Mouse (Mus musculus) central nervous system, embryonic 11.5 days (tissue): ENCODE data around the gene Med20. TPM values are rescaled to one million over a fixed set of nuclear protein-coding genes. Genes with fewer than 3 reads are reported as not detected.

Experiments used
- polyA plus RNA-seq: library from polyadenylated mRNA; depleted of rRNA; stranded (reverse); fragments of >200 nt; gene quantifications from 2 replicates; pipeline ENCODE4 v1.2.3, GENCODE M21; 2012; rRNA removed

Gene Med20
- 47.8 and 57.1 TPM in 2 replicates for polyA plus RNA-seq

DNA sequence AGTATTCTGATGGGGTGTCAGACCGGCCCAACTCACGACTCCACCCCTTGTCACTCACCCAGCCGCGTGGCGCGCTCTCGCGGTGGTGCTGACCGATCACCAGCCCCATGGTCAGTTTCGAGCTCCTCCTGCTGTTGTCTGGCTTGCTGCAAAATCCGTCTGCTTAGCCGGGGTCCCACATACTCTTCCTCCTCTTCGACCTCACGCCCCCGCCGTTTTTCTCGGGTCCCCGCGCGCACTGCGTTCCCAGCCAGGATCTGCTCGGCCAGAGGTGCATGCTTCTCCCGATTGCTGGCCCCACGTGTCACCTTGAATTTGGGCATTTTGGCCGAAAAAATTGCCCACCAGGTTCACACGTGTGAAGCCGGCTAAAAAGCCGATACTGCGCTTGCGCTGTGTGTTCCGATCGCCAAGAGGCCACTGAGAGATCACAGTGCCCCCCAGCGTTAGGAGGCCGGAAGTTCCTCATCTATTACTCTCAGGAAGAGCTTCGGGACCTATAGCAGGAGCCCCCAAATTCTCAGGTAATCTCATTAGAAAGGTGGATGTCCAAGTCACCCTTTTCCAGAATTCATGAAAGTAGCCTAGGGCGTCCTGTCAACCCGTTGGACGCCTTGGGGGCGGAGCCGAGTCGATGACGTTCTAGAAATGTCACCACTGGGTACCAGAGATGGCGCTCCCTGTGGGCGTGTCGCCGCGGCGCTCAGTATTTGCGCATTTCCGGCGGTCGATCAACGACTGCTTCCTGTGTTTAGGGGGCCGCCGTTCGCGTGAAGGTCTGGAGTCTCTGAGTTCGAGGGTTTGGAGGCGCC lies at the start of gene Med20, which contains the start of the genes Bysl and Gm20517:
Med20 (plus strand) TSS at position 734 of the 812 bp plus-strand sequence.
Bysl (minus strand) TSS at position 644 of the 812 bp plus-strand sequence.
Gm20517 (plus strand) TSS at position 741 of the 812 bp plus-strand sequence.

DNA sequence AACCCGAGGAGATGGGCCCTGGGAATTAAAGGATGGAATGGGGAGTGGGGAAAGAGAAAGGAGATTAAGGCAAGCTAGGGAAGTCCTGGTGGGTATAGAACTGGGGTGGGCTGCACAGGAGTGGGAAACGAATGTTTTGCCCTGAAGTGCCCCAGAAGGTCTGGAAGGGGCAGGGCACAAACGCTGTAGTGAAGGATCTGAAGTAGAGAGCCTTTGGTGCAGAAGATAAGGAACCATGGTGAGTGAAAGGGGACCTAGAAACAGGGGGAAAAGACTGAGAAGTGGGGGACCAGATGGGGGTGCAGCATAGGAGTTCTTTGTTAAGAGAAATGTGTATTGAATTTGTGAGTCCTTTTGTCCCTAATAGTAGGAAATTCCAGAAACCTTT lies 19.3 kb downstream of the Med20 start, which contains the start of gene Usp49:
Usp49 (plus strand) TSS at position 13 of the 388 bp plus-strand sequence.

Other genes starting within 250 kb of the Med20 start
- gene Mrps10, start 242.7 kb upstream of the Med20 start, polyA plus RNA-seq, result 49.7 and 55.2 TPM in 2 replicates
- 1.1 and 1.3 TPM in 2 replicates for gene Guca1b, start 226.2 kb upstream of the Med20 start, polyA plus RNA-seq
- gene Guca1a, start 211.0 kb upstream of the Med20 start, polyA plus RNA-seq, result 0.99 and 2.2 TPM in 2 replicates
- gene AI661453, start 175.0 kb upstream of the Med20 start, polyA plus RNA-seq, result 0.60 and 0.67 TPM in 2 replicates
- 0.05 and 0.15 TPM in 2 replicates for gene 1700001C19Rik, start 174.2 kb upstream of the Med20 start, polyA plus RNA-seq
- 47.4 and 48.0 TPM in 2 replicates for gene Taf8, start 109.3 kb upstream of the Med20 start, polyA plus RNA-seq
- gene Ccnd3, start 106.5 kb upstream of the Med20 start, polyA plus RNA-seq, result 194 and 197 TPM in 2 replicates
- 23.2 and 24.1 TPM in 2 replicates for gene Bysl, start 90 bp upstream of the Med20 start, polyA plus RNA-seq
- 2.2 and 4.3 TPM in 2 replicates for gene Gm20517, start within 50 bp of the Med20 start, polyA plus RNA-seq
- gene Usp49, start 19.1 kb downstream of the Med20 start, polyA plus RNA-seq, result 21.1 and 27.6 TPM in 2 replicates
- 104 and 158 TPM in 2 replicates for gene Tomm6, start 76.8 kb downstream of the Med20 start, polyA plus RNA-seq
- 18.9 and 19.9 TPM in 2 replicates for gene Frs3, start 77.4 kb downstream of the Med20 start, polyA plus RNA-seq
- gene Gm21981, start 82.9 kb downstream of the Med20 start, polyA plus RNA-seq, result 0.94 and 2.4 TPM in 2 replicates
- 0.93 and 4.4 TPM in 2 replicates for gene Prickle4, start 83.2 kb downstream of the Med20 start, polyA plus RNA-seq
- not detected in 2 replicates for gene Pgc, start 115.3 kb downstream of the Med20 start, polyA plus RNA-seq
- gene Tfeb, start 125.4 kb downstream of the Med20 start, polyA plus RNA-seq, result 2.1 and 2.8 TPM in 2 replicates
- gene Mdfi, start 223.1 kb downstream of the Med20 start, polyA plus RNA-seq, result 80.5 and 157 TPM in 2 replicates